Mouse (Mus musculus) heart, postnatal 0 days (tissue): Measurements from ENCODE around the gene 4930507D05Rik.

Experiments used
- CTCF ChIP-seq: IDR thresholded peaks from 2 replicates; pipeline ENCODE4 v1.5.1; 2016; ENCODE audit warnings: antibody characterized with exemption, control low read depth, low read depth
- EP300 ChIP-seq: IDR thresholded peaks from 2 replicates; pipeline ENCODE4 v1.6.1; 2016; ENCODE audit warnings: antibody characterized with exemption, low read depth

DNA sequence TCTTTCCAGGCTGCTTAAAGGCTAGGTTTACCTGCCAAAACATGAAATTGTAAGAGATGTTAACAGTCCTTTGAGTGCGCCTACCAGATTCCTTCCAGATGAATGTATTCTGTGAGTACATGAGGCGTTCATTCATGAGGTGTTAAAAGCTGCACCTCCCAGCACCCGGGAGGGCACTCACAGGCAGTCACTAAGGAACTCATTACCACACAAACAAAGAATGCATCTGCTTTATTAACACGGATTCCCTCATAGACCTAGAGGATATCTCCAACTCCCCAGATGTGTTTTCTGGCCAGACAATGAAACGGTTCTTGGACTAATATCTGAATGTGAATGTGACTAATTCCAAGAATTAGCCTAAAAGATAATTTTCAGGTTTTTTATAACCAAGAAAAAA, 21.8 kb downstream of the 4930507D05Rik start:
- no peak for TF ChIP-seq CTCF
- no peak for TF ChIP-seq EP300
